Mouse (Mus musculus): ENCODE results near the gene Ugt1a6a.

The Ugt1a6a gene

GRCm38 (mm10) chr1:88268070-88268469 lies 133.5 kb downstream of the Ugt1a6a start:
- DNase-seq (ENCODE audit: low read depth): no peak

All from NIH3T3 (cell line).